Mouse (Mus musculus) adrenal gland, postnatal 25 days (tissue): Measurements from ENCODE around the gene Setd5. TPM values are rescaled to one million over a fixed set of nuclear protein-coding genes. Genes with fewer than 3 reads are reported as not detected.

Experiments used
- DNase-seq: peaks from one replicate; pipeline ENCODE4 v3.0.0; 2021; ENCODE audit warnings: mixed read lengths
- total RNA-seq: library from RNA; stranded (reverse); gene quantifications from 2 replicates; pipeline ENCODE4 v1.2.3, GENCODE M21; 2021

Gene Setd5
- total RNA-seq, 1 experiment from 2014 or later = 128 TPM

GRCm38 (mm10) chr6:113054552-113055107 lies 22.5 kb upstream of the Setd5 start:
- DNase-seq = no peak

- no peak for DNase-seq
Measured at GRCm38 (mm10) chr6:113060892-113061563, 16.1 kb upstream of the Setd5 start.

GRCm38 (mm10) chr6:113062253-113062652 lies 14.9 kb upstream of the Setd5 start:
- DNase-seq = no peak

DNA sequence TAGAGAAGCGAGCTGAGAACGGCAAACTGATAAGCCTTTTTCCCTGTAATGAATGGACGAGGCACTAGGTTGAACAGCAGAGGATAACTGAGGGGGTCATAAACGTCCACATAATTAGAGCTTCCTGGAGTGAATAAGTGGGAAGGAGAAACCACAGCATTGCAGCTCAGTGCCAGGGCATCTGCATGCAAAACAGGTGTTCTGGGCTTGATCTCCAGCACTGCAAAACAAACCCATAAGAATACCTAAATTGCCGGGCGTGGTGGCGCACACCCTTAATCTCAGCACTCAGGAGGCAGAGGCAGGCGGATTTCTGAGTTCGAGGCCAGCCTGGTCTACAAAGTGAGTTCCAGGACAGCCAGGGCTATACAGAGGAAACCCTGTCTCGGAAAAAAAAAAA lies 13.8 kb upstream of the Setd5 start:
- DNase-seq = no peak

DNA sequence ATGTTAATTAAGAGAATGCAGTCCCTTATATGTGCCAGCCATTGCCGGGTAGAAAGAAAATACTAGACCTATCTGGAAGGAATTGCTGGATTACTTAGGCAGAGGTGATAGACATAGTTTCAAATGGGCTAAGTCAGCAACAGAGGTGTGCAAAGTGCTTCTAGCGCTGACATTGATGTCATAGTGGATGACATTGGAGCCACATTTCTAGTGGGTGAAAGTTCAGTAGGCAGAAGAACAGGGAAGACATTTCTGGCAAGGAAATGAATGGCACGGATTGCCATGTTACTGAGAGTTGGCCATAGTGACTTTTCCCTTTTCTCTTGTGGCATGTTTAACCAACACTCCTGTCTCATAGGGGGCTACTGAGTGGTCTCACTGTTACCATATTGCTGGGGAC lies 12.0 kb upstream of the Setd5 start:
- no peak for DNase-seq

DNA sequence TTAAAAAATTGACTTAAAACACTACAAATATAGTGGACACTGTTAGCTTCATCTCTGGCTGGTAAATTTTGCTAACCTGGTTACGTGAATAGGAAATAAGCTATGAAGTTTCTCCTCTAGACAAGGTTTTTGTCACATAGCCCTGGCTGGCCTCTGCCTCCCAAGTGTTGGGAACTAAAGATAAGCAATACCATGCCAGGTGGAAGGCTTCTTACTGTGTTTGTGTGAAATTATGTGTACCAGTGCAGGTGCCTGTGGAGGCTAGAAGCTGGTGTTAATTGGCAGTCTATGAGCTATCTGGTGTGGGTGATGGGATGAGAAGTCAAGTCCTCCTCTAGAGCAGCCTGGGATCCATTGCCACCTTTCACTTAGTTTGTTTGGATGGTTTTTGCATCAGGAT lies 8.0 kb upstream of the Setd5 start:
- DNase-seq = no peak

GRCm38 (mm10) chr6:113075261-113075660 lies 1.9 kb upstream of the Setd5 start:
- DNase-seq = no peak

DNA sequence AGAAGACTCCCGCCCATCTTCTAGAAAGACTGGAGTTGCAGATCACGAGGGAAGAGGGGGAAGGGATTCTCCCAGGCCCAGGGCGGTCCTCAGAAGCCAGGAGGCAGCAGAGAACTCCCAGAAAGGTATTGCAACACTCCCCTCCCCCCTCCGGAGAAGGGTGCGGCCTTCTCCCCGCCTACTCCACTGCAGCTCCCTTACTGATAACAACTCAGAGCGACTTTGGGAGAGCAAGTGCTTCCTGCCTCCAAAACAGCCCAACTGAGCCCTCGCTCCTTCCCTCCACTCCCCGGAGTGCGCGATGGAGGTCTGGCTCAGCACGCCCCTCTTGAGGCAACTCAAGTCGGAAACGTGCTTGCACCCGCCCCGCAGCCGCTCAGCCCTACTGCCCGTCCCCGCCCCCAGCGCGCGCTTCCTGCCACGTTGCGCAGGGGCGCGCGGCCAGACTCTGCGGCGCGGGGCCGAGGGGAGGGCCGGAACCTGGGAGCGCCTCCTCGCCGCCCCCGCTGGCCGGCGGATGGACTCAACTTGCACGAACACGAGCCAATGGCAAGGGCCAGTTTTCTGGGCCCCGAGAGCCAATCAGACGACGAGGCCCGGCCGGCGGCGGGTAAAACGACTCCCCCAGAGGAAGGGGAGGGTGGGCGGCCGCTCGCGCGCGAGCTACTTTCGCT lies 1.0 kb upstream of the Setd5 start:
- peak; percentile 97 for DNase-seq

DNA sequence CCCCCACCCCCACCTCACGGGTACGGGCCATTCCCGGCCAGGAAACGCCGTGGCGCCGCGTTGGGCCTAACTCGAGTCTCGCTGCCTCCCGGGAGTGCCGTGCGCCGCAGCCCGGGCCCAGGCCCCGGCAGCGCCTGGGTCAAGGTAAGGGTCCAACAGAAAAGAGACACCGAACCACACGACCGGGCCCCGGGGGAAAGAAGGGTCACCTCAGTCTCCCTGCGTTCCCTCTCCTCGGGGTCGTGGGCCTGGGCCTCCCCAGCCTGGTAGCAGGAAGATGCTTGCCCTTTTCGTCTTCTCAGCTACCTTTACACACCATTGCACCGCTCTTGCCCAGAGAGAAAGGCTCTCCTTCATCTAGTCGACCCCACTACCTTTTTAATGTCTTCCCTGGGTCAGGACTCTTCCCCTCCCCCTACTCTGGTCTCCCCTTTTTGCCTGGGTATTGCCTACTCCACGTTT lies 435 bp downstream of the Setd5 start:
- no peak for DNase-seq

GRCm38 (mm10) chr6:113078031-113078721 lies 1.0 kb downstream of the Setd5 start:
- DNase-seq = peak; percentile 18

- peak; percentile 22 for DNase-seq
Measured at GRCm38 (mm10) chr6:113079492-113079891, 2.3 kb downstream of the Setd5 start.

DNA sequence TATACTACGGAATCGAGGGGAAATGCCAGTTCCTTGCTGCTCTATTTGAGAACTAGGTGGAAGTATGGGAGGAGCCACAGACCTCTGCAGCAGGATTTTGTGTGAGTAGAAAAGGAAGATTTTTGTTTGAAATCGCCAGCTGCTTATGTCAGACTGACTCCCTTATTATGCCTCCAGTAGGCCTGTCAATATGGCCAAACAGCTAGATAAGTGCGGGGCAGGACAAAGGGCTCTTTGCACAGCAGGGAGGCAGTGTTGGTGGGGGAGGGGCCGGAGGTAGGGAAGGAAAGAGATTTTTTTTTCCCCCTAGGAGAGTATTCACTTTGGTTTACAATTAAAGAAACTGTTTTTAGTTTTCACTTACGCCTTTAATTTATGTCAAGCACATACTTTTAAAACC lies 5.1 kb downstream of the Setd5 start:
- DNase-seq = peak; percentile 25

- DNase-seq = no peak
Measured at GRCm38 (mm10) chr6:113084590-113084989, 7.4 kb downstream of the Setd5 start.

GRCm38 (mm10) chr6:113093206-113093605 lies 16.0 kb downstream of the Setd5 start:
- no peak for DNase-seq

DNA sequence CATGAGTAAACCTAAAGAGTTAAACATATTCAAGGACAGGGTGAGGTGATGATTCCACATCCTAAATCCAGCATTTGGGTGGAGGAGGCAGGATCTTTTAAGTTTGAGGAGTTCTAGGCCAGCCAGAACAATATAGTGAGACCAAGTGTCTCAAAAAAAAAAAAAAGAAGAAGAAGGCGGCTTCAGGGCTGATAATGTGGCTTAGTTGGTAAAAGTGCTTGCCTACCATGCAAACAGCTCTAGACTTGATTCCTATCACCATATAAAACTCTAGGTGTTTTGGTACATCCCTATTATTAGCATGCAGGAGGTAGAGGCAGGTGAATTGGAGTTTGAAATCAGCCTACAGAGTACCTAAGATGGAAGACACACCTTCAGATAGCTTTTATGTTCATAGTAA lies 18.4 kb downstream of the Setd5 start:
- no peak for DNase-seq

DNA sequence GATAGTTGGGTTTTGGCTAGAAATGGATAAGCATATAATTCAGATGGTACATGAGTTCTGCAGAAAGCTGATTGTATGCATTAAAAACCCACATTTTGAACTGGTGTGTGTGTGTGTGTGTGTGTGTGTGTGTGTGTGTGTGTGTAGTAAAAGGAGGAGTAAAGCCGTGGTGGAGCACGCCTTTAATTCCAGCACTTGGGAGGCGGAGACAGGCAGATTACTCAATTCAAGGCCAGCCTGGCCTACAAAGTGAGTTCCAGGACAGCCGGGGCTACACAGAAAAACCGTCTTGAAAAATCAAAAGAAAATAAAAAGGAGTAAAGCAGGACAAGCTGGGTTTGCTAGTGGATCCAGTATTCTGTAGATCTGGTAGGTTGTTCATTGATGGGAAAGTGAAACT lies 20.5 kb downstream of the Setd5 start:
- peak; percentile 37 for DNase-seq

DNA sequence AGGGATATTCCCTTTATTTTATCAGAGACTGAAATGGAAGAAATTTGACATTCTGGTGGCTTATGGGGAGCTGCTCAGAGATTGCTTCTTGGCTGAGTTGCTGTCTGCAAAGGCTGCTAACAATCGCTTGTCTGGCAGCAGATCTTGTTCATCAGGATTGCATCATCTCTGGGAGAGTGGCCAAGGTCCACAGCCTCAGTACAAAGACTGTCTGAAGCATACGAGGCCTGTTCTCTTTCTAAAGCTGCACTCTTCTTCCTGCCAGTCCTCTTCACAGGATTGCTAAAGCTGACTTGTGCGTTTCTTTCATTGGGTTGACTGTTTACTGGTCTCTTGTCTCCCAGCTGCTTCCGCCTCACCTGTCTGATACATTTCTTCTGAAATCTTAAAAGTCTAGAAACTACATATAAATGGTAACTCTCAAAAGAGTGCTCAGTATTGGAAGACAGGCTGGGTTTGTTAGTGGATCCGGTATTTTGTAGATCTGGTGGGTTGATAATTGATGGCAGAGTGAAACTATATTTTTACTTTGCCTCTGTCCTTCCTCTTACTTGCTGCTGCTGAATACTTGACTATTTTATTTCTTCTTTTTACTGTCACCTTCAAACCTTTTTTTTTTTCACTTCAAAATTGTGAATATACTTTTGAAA lies 22.6 kb downstream of the Setd5 start:
- peak; percentile 87 for DNase-seq

GRCm38 (mm10) chr6:113102541-113102940 lies 25.4 kb downstream of the Setd5 start:
- DNase-seq = no peak

GRCm38 (mm10) chr6:113103765-113104164 lies 26.6 kb downstream of the Setd5 start:
- DNase-seq = peak; percentile 60

DNA sequence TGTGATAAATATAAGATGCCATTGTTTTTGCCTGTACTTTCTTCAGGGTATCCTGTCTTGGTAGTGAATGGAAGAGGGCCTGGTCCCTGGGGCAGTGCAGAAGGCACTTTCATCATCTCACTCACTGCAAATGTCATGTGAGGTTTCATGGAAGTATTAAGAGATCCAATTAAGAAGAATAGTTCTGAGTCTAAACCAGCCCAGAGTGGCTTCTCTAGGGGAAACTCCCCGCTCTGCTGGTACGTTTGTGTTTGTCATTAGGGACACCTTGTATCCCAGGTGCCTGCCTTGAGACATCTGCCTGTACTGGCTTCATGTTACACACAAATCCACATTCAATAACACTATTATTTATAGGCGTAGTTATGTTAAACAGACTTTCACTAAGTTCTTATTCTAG lies 32.2 kb downstream of the Setd5 start:
- DNase-seq = no peak

DNA sequence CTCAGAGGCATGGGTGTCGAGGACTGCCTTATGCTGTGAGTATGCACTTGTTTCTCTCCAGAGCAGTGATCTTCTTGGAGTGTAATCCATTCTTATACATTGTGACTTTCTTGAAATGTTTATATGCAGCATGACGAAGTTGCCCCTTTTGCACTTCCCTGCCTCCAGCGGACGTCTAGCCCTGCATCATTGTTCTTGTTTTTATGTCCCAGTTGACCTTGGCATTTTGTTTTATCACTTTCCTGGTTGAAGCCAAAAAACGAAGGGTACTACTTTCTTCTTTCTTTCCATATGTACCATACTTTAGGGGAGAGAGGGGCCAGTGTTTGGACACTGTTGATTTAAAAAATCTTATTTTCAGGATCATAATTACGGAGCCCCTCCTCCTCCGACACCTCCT lies 32.8 kb downstream of the Setd5 start:
- no peak for DNase-seq

DNA sequence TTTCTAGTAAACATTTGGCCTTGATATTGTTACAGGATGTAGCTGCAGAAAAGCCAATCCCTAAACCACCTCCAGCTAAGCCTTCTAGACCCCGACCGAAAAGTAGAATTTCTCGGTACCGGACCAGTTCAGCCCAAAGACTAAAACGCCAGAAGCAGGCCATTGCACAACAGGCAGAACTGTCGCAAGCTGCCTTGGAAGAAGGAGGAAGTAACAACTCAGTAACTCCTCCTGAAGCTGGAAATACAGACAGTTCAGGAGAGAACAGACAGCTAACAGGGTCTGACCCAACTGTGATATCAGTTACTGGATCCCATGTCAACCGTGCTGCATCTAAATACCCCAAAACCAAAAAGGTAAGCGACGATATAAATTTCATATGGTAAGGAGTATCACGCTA lies 43.6 kb downstream of the Setd5 start:
- no peak for DNase-seq

- DNase-seq = no peak
Measured at GRCm38 (mm10) chr6:113133360-113133759, 56.2 kb downstream of the Setd5 start.
